Mouse (Mus musculus) thymus, adult 2 months (tissue): ENCODE data around the gene Cisd3.

Source experiments
- CTCF ChIP-seq: fragments of 200-500 bp; IDR thresholded peaks from 2 replicates; pipeline ENCODE4 v1.5.1; 2012; ENCODE audit warnings: mild to moderate bottlenecking, control low read depth, low read length, moderate library complexity, borderline replicate concordance; ENCODE audit not compliant: control insufficient read depth, poor library complexity, insufficient read depth; ENCODE audit errors: extremely low read depth
- POLR2A ChIP-seq: fragments of 200-500 bp; IDR thresholded peaks from 2 replicates; pipeline ENCODE4 v1.6.1; 2012; ENCODE audit warnings: mild to moderate bottlenecking, low read length, control low read depth, moderate library complexity; ENCODE audit not compliant: control insufficient read depth, poor library complexity, insufficient read depth; ENCODE audit errors: extremely low read depth

- TF ChIP-seq POLR2A (no peak), CTCF (no peak)
Measured at GRCm38 (mm10) chr11:97695712-97696401, 10.2 kb downstream of the Cisd3 start.
